In genomic region chr11:96618789-96619445, GRCm38 (mm10) we compare ENCODE assay signal across 12 mouse cellular contexts.
DNase-seq lines count a peak whose midpoint lies in the region; ATAC-seq and TF ChIP-seq lines count a peak whose summit lies in the region.
"Had no signal": no experiment of that assay in that cellular context is flagged by ENCODE, and none has a peak within 500 bp of the region (broad histone marks: within the 10 kb centered on the region; RNA-seq: fewer than 3 reads in every experiment).

No protein-coding gene starts in this region.

- peaks cover 5% of the 10 kb centered on the region; the same call in 1 of the 2 replicates for H3K27me3 ChIP-seq in liver, embryonic 11.5 days (replicated peaks; ENCODE audit: control insufficient read depth, insufficient read depth, low read length)
- H3K27me3 ChIP-seq in liver, postnatal 0 days (ENCODE audit: insufficient read depth, low read length) = no peaks in the 10 kb centered on the region
- H3K27me3 ChIP-seq in neural tube, embryonic 14.5 days (ENCODE audit: control insufficient read depth, insufficient read depth, low read length) = no peaks in the 10 kb centered on the region

- no peak overlapping the region for H3K4me2 ChIP-seq in liver, embryonic 11.5 days
- no peak overlapping the region for H3K4me2 ChIP-seq in liver, postnatal 0 days (ENCODE audit: low read depth, low read length)
- peak overlapping the region; percentile 35 for H3K4me2 ChIP-seq in neural tube, embryonic 14.5 days (ENCODE audit: low read depth, low read length)

- H3K4me1 ChIP-seq in liver, embryonic 11.5 days (replicated peaks; ENCODE audit: control insufficient read depth, insufficient read depth, low read length) = no peaks in the 10 kb centered on the region
- no peaks in the 10 kb centered on the region for H3K4me1 ChIP-seq in liver, postnatal 0 days (ENCODE audit: insufficient read depth)
- H3K4me1 ChIP-seq in neural tube, embryonic 14.5 days (ENCODE audit: control insufficient read depth, insufficient read depth, low read length) = peaks cover 37% of the 10 kb centered on the region

- TF ChIP-seq CTCF in liver, postnatal 0 days (IDR thresholded peaks at IDR 0.05; ENCODE audit: low read depth) = no peak

- WGBS in liver, embryonic 11.5 days = 64% methylated on average over 16 of the region's 16 CpGs
- WGBS in liver, postnatal 0 days (ENCODE audit: insufficient replicate concordance) = 57% methylated on average over 16 of the region's 16 CpGs
- 39% methylated on average over 16 of the region's 16 CpGs for WGBS in neural tube, embryonic 14.5 days

- H3K9ac ChIP-seq in liver, embryonic 11.5 days (ENCODE audit: low read depth, low read length) = no peak overlapping the region
- no peak overlapping the region for H3K9ac ChIP-seq in liver, postnatal 0 days (replicated peaks)
- peak overlapping the region; percentile 41; the same call in 1 of the 2 replicates for H3K9ac ChIP-seq in neural tube, embryonic 14.5 days (replicated peaks; ENCODE audit: low read depth, low read length)

- no peak overlapping the region for H3K4me3 ChIP-seq in liver, embryonic 11.5 days (ENCODE audit: low read depth, low read length)
- H3K4me3 ChIP-seq in liver, postnatal 0 days (ENCODE audit: low read depth, low read length) = no peak overlapping the region
- peak overlapping the region; percentile 4; the same call in 1 of the 2 replicates for H3K4me3 ChIP-seq in neural tube, embryonic 14.5 days (ENCODE audit: low read depth, low read length)
- H3K4me3 ChIP-seq: forebrain, embryonic 10.5 days; megakaryocyte, embryonic 14.5 days had no signal

- no peak for TF ChIP-seq EP300 in liver, postnatal 0 days (IDR thresholded peaks at IDR 0.05; ENCODE audit: low read depth)

- peak; percentile 23 for DNase-seq in adrenal gland, adult 2 months
- no peak for DNase-seq in adrenal gland, postnatal 4 days (ENCODE audit: low spot score in 2 of 2)
- DNase-seq in liver, embryonic 11.5 days (ENCODE audit: low spot score) = peak; percentile 20
- DNase-seq in liver, postnatal 0 days = no peak
- DNase-seq in kidney, adult 9 months = peak; percentile 30
- no peak for DNase-seq in layer of hippocampus, adult 9-10 months (ENCODE audit: low spot score)
- DNase-seq in embryo, embryonic 11 days = no peak
- DNase-seq: cerebellum, adult 9-11 months had no signal

- no peak overlapping the region for H3K27ac ChIP-seq in liver, embryonic 11.5 days (ENCODE audit: low read depth, low read length)
- H3K27ac ChIP-seq in liver, postnatal 0 days (ENCODE audit: low read depth) = no peak overlapping the region
- peak overlapping the region; percentile 84 for H3K27ac ChIP-seq in neural tube, embryonic 14.5 days (ENCODE audit: low read depth, low read length)
- H3K27ac ChIP-seq: forebrain, embryonic 10.5 days; stomach, postnatal 0 days had no signal

- no peaks in the 10 kb centered on the region for H3K9me3 ChIP-seq in liver, embryonic 11.5 days (ENCODE audit: control insufficient read depth, low read length)
- no peaks in the 10 kb centered on the region for H3K9me3 ChIP-seq in liver, postnatal 0 days (ENCODE audit: low read length)
- no peaks in the 10 kb centered on the region for H3K9me3 ChIP-seq in neural tube, embryonic 14.5 days (ENCODE audit: control insufficient read depth, low read length)
- H3K9me3 ChIP-seq: forebrain, embryonic 10.5 days; megakaryocyte, embryonic 14.5 days had no signal

- H3K36me3 ChIP-seq in liver, embryonic 11.5 days (ENCODE audit: control insufficient read depth, insufficient read depth, low read length) = no peaks in the 10 kb centered on the region
- no peaks in the 10 kb centered on the region for H3K36me3 ChIP-seq in liver, postnatal 0 days (replicated peaks; ENCODE audit: insufficient read depth, low read length)
- H3K36me3 ChIP-seq in neural tube, embryonic 14.5 days (ENCODE audit: control insufficient read depth, insufficient read depth, low read length) = no peaks in the 10 kb centered on the region
- H3K36me3 ChIP-seq: forebrain, embryonic 10.5 days had no signal

- ATAC-seq in liver, embryonic 11.5 days (replicated peaks; ENCODE audit: low FRiP score) = no peak
- no peak for ATAC-seq in liver, postnatal 0 days
- no peak for ATAC-seq in neural tube, embryonic 14.5 days (ENCODE audit: low read depth)

Comparison
In these comparisons a context has a peak if more than half of its experiments do, and no peak if none do; other contexts are left out.
1. DNase-seq: peak in adrenal gland, adult 2 months (single experiment), liver, embryonic 11.5 days (single experiment) and kidney, adult 9 months (single experiment); none in adrenal gland, postnatal 4 days (0 of 2), liver, postnatal 0 days (single experiment), layer of hippocampus, adult 9-10 months (single experiment) and embryo, embryonic 11 days (single experiment).